Mouse (Mus musculus) embryonic facial prominence, embryonic 12.5 days (tissue): ENCODE results near the gene Schip1. TPM values are rescaled to one million over a fixed set of nuclear protein-coding genes. Genes with fewer than 3 reads are reported as not detected.
A peak's percentile ranks its signal among the peaks of the same experiment; 100 is the strongest.

ENCODE experiments used
- ATAC-seq: fragments of 200-750 bp; cut with Nextera tagmentation; 2 replicates; pipeline ENCODE4 v1.8.0; 2017; ENCODE audit not compliant: insufficient number of reproducible peaks, insufficient read depth, low FRiP score, low TSS enrichment
- H3K27ac ChIP-seq: fragments of 300-500 bp; sonication (generic); 2 replicates; pipeline ENCODE4 v1.5.1; 2016; ENCODE audit warnings: mild to moderate bottlenecking
- H3K27me3 ChIP-seq: fragments of 300-500 bp; sonication (generic); 2 replicates; pipeline ENCODE4 v1.6.1; 2016; ENCODE audit warnings: mild to moderate bottlenecking, moderate library complexity
- H3K36me3 ChIP-seq: fragments of 300-500 bp; sonication (generic); 2 replicates; pipeline ENCODE4 v1.6.1; 2016; ENCODE audit warnings: mild to moderate bottlenecking
- H3K4me1 ChIP-seq: fragments of 300-500 bp; sonication (generic); 2 replicates; pipeline ENCODE4 v1.6.1; 2016
- H3K4me2 ChIP-seq: fragments of 300-500 bp; sonication (generic); replicated peaks from 2 replicates; pipeline ENCODE4 v1.6.1; 2016; ENCODE audit warnings: mild to moderate bottlenecking, moderate library complexity
- H3K4me3 ChIP-seq: fragments of 300-500 bp; sonication (generic); 2 replicates; pipeline ENCODE4 v1.5.1; 2016; ENCODE audit warnings: mild to moderate bottlenecking
- H3K9ac ChIP-seq: fragments of 300-500 bp; sonication (generic); 2 replicates; pipeline ENCODE4 v1.6.1; 2016; ENCODE audit warnings: mild to moderate bottlenecking, moderate library complexity
- H3K9me3 ChIP-seq: fragments of 300-500 bp; sonication (generic); 2 replicates; pipeline ENCODE4 v1.6.1; 2016; ENCODE audit warnings: mild to moderate bottlenecking, moderate library complexity
- WGBS: fragments of 180-500 bp; shearing (Covaris S2); methylation state at CpG from one replicate; pipeline ENCODE4 v1.1.7; 2016; 5-methylcytosine and 5-hydroxymethylcytosine counted together
- polyA plus RNA-seq: library from polyadenylated mRNA; unstranded; fragments of >200 nt; fragmentation: Nextera tagmentation; extraction: Ambion mirVana; gene quantifications from 2 replicates; pipeline ENCODE4 v1.2.1, GENCODE M21; 2016

Gene Schip1
- polyA plus RNA-seq, 1 experiment from 2014 or later: 37.6 TPM

- no peaks in the 10 kb centered on the region for H3K27me3 ChIP-seq
- no peaks in the 10 kb centered on the region for H3K36me3 ChIP-seq
- H3K9me3 ChIP-seq: no peaks in the 10 kb centered on the region
- H3K27ac ChIP-seq: no peak overlapping the region
- H3K4me3 ChIP-seq: no peak overlapping the region
- no peak for ATAC-seq
- 21% methylated on average over 10 of the region's 10 CpGs for WGBS
- H3K9ac ChIP-seq: no peak overlapping the region
- H3K4me2 ChIP-seq: peak overlapping the region; percentile 32; the same call in 1 of the 2 replicates
- H3K4me1 ChIP-seq: peaks cover 8% of the 10 kb centered on the region; the same call in 1 of the 2 replicates
Measured at GRCm38 (mm10) chr3:68453719-68454455, 389.3 kb downstream of the Schip1 start.

- H3K4me1 ChIP-seq: peaks cover 17% of the 10 kb centered on the region
- H3K4me3 ChIP-seq: no peak overlapping the region
- H3K9me3 ChIP-seq: no peaks in the 10 kb centered on the region
- H3K27ac ChIP-seq: no peak overlapping the region
- H3K4me2 ChIP-seq: no peak overlapping the region
- H3K9ac ChIP-seq: no peak overlapping the region
- no peak for ATAC-seq
- 24% methylated on average over 5 of the region's 5 CpGs for WGBS
- H3K27me3 ChIP-seq: no peaks in the 10 kb centered on the region
- H3K36me3 ChIP-seq: no peaks in the 10 kb centered on the region
Measured at GRCm38 (mm10) chr3:68466643-68467042, 402.0 kb downstream of the Schip1 start.

- Histone ChIP-seq H3K27me3 (no peaks in the 10 kb centered on the region), H3K9ac (peak overlapping the region; percentile 21), H3K4me2 (peak overlapping the region; percentile 46), H3K27ac (0 out of 2 replicates have a peak overlapping the region, but pooled peaks have one; percentile 23), H3K36me3 (no peaks in the 10 kb centered on the region), H3K4me3 (peak overlapping the region; percentile 26), H3K9me3 (no peaks in the 10 kb centered on the region), H3K4me1 (peaks cover 17% of the 10 kb centered on the region)
- peak; percentile 63; the same call in 1 of the 2 replicates for ATAC-seq
- 2% methylated on average over 10 of the region's 10 CpGs for whole genome bisulfite sequencing
Measured at GRCm38 (mm10) chr3:68467941-68468687, 403.5 kb downstream of the Schip1 start.

GRCm38 (mm10) chr3:68469643-68470042, 405.0 kb downstream of the Schip1 start:
- H3K27ac ChIP-seq: no peak overlapping the region
- ATAC-seq: no peak
- no peak overlapping the region for H3K4me3 ChIP-seq
- H3K27me3 ChIP-seq: no peaks in the 10 kb centered on the region
- peaks cover 17% of the 10 kb centered on the region for H3K4me1 ChIP-seq
- 84% methylated on average over 1 of the region's 1 CpGs for WGBS
- H3K9me3 ChIP-seq: no peaks in the 10 kb centered on the region
- no peak overlapping the region for H3K9ac ChIP-seq
- H3K36me3 ChIP-seq: no peaks in the 10 kb centered on the region
- H3K4me2 ChIP-seq: no peak overlapping the region

- H3K9me3 ChIP-seq: no peaks in the 10 kb centered on the region
- H3K4me2 ChIP-seq: no peak overlapping the region
- H3K27me3 ChIP-seq: no peaks in the 10 kb centered on the region
- H3K9ac ChIP-seq: no peak overlapping the region
- 55% methylated on average over 3 of the region's 3 CpGs for WGBS
- ATAC-seq: no peak
- no peak overlapping the region for H3K27ac ChIP-seq
- H3K36me3 ChIP-seq: no peaks in the 10 kb centered on the region
- peaks cover 17% of the 10 kb centered on the region for H3K4me1 ChIP-seq
- no peak overlapping the region for H3K4me3 ChIP-seq
Measured at GRCm38 (mm10) chr3:68470061-68470460, 405.5 kb downstream of the Schip1 start.

- no peaks in the 10 kb centered on the region for H3K27me3 ChIP-seq
- H3K9me3 ChIP-seq: no peaks in the 10 kb centered on the region
- H3K9ac ChIP-seq: no peak overlapping the region
- WGBS: 65% methylated on average over 5 of the region's 5 CpGs
- ATAC-seq: no peak
- H3K27ac ChIP-seq: no peak overlapping the region
- H3K4me3 ChIP-seq: no peak overlapping the region
- no peaks in the 10 kb centered on the region for H3K36me3 ChIP-seq
- no peak overlapping the region for H3K4me2 ChIP-seq
- H3K4me1 ChIP-seq: peaks cover 17% of the 10 kb centered on the region
Measured at GRCm38 (mm10) chr3:68470622-68471021, 406.0 kb downstream of the Schip1 start.

- no peaks in the 10 kb centered on the region for H3K36me3 ChIP-seq
- no peak overlapping the region for H3K9ac ChIP-seq
- no peak overlapping the region for H3K27ac ChIP-seq
- 83% methylated on average over 7 of the region's 7 CpGs for WGBS
- H3K27me3 ChIP-seq: no peaks in the 10 kb centered on the region
- no peak overlapping the region for H3K4me2 ChIP-seq
- no peaks in the 10 kb centered on the region for H3K4me1 ChIP-seq
- no peak for ATAC-seq
- no peaks in the 10 kb centered on the region for H3K9me3 ChIP-seq
- H3K4me3 ChIP-seq: no peak overlapping the region
Measured at GRCm38 (mm10) chr3:68476336-68476735, 411.7 kb downstream of the Schip1 start.

- Histone ChIP-seq H3K4me2 (no peak overlapping the region), H3K27ac (no peak overlapping the region), H3K4me1 (no peaks in the 10 kb centered on the region), H3K9me3 (no peaks in the 10 kb centered on the region), H3K4me3 (no peak overlapping the region), H3K27me3 (no peaks in the 10 kb centered on the region), H3K9ac (no peak overlapping the region), H3K36me3 (no peaks in the 10 kb centered on the region)
- ATAC-seq: no peak
- 50% methylated on average over 2 of the region's 2 CpGs for WGBS
Measured at GRCm38 (mm10) chr3:68477478-68477877, 412.9 kb downstream of the Schip1 start.

GRCm38 (mm10) chr3:68479266-68479665, 414.7 kb downstream of the Schip1 start:
- no peak overlapping the region for H3K4me2 ChIP-seq
- H3K9ac ChIP-seq: no peak overlapping the region
- no peak overlapping the region for H3K4me3 ChIP-seq
- no peaks in the 10 kb centered on the region for H3K27me3 ChIP-seq
- no peaks in the 10 kb centered on the region for H3K36me3 ChIP-seq
- H3K4me1 ChIP-seq: no peaks in the 10 kb centered on the region
- no peaks in the 10 kb centered on the region for H3K9me3 ChIP-seq
- WGBS: 88% methylated on average over 6 of the region's 6 CpGs
- ATAC-seq: no peak
- no peak overlapping the region for H3K27ac ChIP-seq

GRCm38 (mm10) chr3:68483517-68483916, 418.9 kb downstream of the Schip1 start:
- no peaks in the 10 kb centered on the region for H3K36me3 ChIP-seq
- H3K9me3 ChIP-seq: no peaks in the 10 kb centered on the region
- H3K27me3 ChIP-seq: no peaks in the 10 kb centered on the region
- no peak overlapping the region for H3K9ac ChIP-seq
- ATAC-seq: no peak
- WGBS: 85% methylated on average over 3 of the region's 3 CpGs
- peaks cover 8% of the 10 kb centered on the region; the same call in 1 of the 2 replicates for H3K4me1 ChIP-seq
- no peak overlapping the region for H3K27ac ChIP-seq
- no peak overlapping the region for H3K4me2 ChIP-seq
- H3K4me3 ChIP-seq: no peak overlapping the region

GRCm38 (mm10) chr3:68484021-68484420, 419.4 kb downstream of the Schip1 start:
- peaks cover 10% of the 10 kb centered on the region; the same call in 1 of the 2 replicates for H3K4me1 ChIP-seq
- no peak for ATAC-seq
- no peaks in the 10 kb centered on the region for H3K36me3 ChIP-seq
- H3K27ac ChIP-seq: no peak overlapping the region
- H3K4me3 ChIP-seq: no peak overlapping the region
- H3K4me2 ChIP-seq: no peak overlapping the region
- H3K9ac ChIP-seq: no peak overlapping the region
- no peaks in the 10 kb centered on the region for H3K9me3 ChIP-seq
- H3K27me3 ChIP-seq: no peaks in the 10 kb centered on the region
- 84% methylated on average over 9 of the region's 9 CpGs for WGBS

GRCm38 (mm10) chr3:68484561-68484960, 420.0 kb downstream of the Schip1 start:
- Histone ChIP-seq H3K4me2 (no peak overlapping the region), H3K36me3 (no peaks in the 10 kb centered on the region), H3K9me3 (no peaks in the 10 kb centered on the region), H3K27ac (no peak overlapping the region), H3K27me3 (no peaks in the 10 kb centered on the region), H3K4me1 (peaks cover 10% of the 10 kb centered on the region; the same call in 1 of the 2 replicates), H3K9ac (no peak overlapping the region), H3K4me3 (no peak overlapping the region)
- no peak for ATAC-seq
- WGBS: 63% methylated on average over 4 of the region's 4 CpGs
